In genomic region chr7:114171354-114172097, GRCm38 (mm10) we compare ENCODE assay signal across 10 mouse cellular contexts. TPM values are rescaled to one million over a fixed set of nuclear protein-coding genes. Genes with fewer than 3 reads are reported as not detected.
DNase-seq lines count a peak whose midpoint lies in the region; ATAC-seq and TF ChIP-seq lines count a peak whose summit lies in the region.
"Had no signal": no experiment of that assay in that cellular context is flagged by ENCODE, and none has a peak within 500 bp of the region (broad histone marks: within the 10 kb centered on the region; RNA-seq: fewer than 3 reads in every experiment).

No protein-coding gene starts in this region.

- no peaks in the 10 kb centered on the region for H3K27me3 ChIP-seq in lung, embryonic 16.5 days (ENCODE audit: control insufficient read depth, insufficient read depth, low read depth, low read length)
- no peaks in the 10 kb centered on the region for H3K27me3 ChIP-seq in embryonic facial prominence, embryonic 14.5 days (replicated peaks; ENCODE audit: control insufficient read depth, insufficient read depth, low read length)
- H3K27me3 ChIP-seq in kidney, postnatal 0 days (ENCODE audit: insufficient read depth, low read length): no peaks in the 10 kb centered on the region
- no peaks in the 10 kb centered on the region for H3K27me3 ChIP-seq in forebrain, embryonic 15.5 days
- no peaks in the 10 kb centered on the region for H3K27me3 ChIP-seq in midbrain, embryonic 11.5 days (ENCODE audit: control insufficient read depth, insufficient read depth, low read length)

- peak; percentile 77 for ATAC-seq in lung, embryonic 16.5 days (ENCODE audit: low read depth)
- peak; percentile 44; the same call in 1 of the 2 replicates for ATAC-seq in embryonic facial prominence, embryonic 14.5 days (ENCODE audit: low read depth)
- ATAC-seq in kidney, postnatal 0 days (replicated peaks; ENCODE audit: low FRiP score, low read depth): peak; percentile 43; the same call in 1 of the 2 replicates
- no peak for ATAC-seq in forebrain, embryonic 15.5 days (replicated peaks)
- ATAC-seq in midbrain, embryonic 11.5 days (ENCODE audit: low FRiP score): no peak
- no peak for ATAC-seq in megakaryocyte progenitor cell, adult 5-6 weeks (replicated peaks; ENCODE audit: poor library complexity)

- H3K9ac ChIP-seq in lung, embryonic 16.5 days (ENCODE audit: low read length): no peak overlapping the region
- H3K9ac ChIP-seq in embryonic facial prominence, embryonic 14.5 days (ENCODE audit: low read depth, low read length): no peak overlapping the region
- H3K9ac ChIP-seq in kidney, postnatal 0 days (ENCODE audit: low read depth, low read length): no peak overlapping the region
- no peak overlapping the region for H3K9ac ChIP-seq in forebrain, embryonic 15.5 days (replicated peaks)
- H3K9ac ChIP-seq in midbrain, embryonic 11.5 days (ENCODE audit: low read length): no peak overlapping the region
- H3K9ac ChIP-seq: liver, embryonic 14.5 days had no signal

- WGBS in lung, embryonic 16.5 days: 31% methylated on average over 8 of the region's 8 CpGs
- WGBS in embryonic facial prominence, embryonic 14.5 days: 35% methylated on average over 8 of the region's 8 CpGs
- 32% methylated on average over 8 of the region's 8 CpGs for WGBS in kidney, postnatal 0 days
- 70% methylated on average over 8 of the region's 8 CpGs for WGBS in forebrain, embryonic 15.5 days
- WGBS in midbrain, embryonic 11.5 days: 66% methylated on average over 8 of the region's 8 CpGs

- no peak overlapping the region for H3K4me3 ChIP-seq in lung, embryonic 16.5 days (ENCODE audit: low read length)
- H3K4me3 ChIP-seq in embryonic facial prominence, embryonic 14.5 days (ENCODE audit: low read depth, low read length): no peak overlapping the region
- H3K4me3 ChIP-seq in kidney, postnatal 0 days (replicated peaks; ENCODE audit: low read depth, low read length): no peak overlapping the region
- no peak overlapping the region for H3K4me3 ChIP-seq in forebrain, embryonic 15.5 days
- no peak overlapping the region for H3K4me3 ChIP-seq in midbrain, embryonic 11.5 days (ENCODE audit: low read depth, low read length)

- no peaks in the 10 kb centered on the region for H3K36me3 ChIP-seq in lung, embryonic 16.5 days (ENCODE audit: control insufficient read depth, insufficient read depth, low read length)
- H3K36me3 ChIP-seq in embryonic facial prominence, embryonic 14.5 days (ENCODE audit: control insufficient read depth, insufficient read depth, low read length): no peaks in the 10 kb centered on the region
- no peaks in the 10 kb centered on the region for H3K36me3 ChIP-seq in kidney, postnatal 0 days (ENCODE audit: insufficient read depth, low read length)
- no peaks in the 10 kb centered on the region for H3K36me3 ChIP-seq in forebrain, embryonic 15.5 days
- H3K36me3 ChIP-seq in midbrain, embryonic 11.5 days (ENCODE audit: control insufficient read depth, insufficient read depth, low read length): no peaks in the 10 kb centered on the region

- no peak overlapping the region for H3K4me2 ChIP-seq in lung, embryonic 16.5 days (ENCODE audit: low read depth, low read length)
- H3K4me2 ChIP-seq in embryonic facial prominence, embryonic 14.5 days (ENCODE audit: low read depth, low read length): no peak overlapping the region
- H3K4me2 ChIP-seq in kidney, postnatal 0 days (ENCODE audit: low read length): no peak overlapping the region
- no peak overlapping the region for H3K4me2 ChIP-seq in forebrain, embryonic 15.5 days (replicated peaks)
- no peak overlapping the region for H3K4me2 ChIP-seq in midbrain, embryonic 11.5 days

- H3K27ac ChIP-seq in lung, embryonic 16.5 days (ENCODE audit: low read length): peak overlapping the region; percentile 69
- no peak overlapping the region for H3K27ac ChIP-seq in embryonic facial prominence, embryonic 14.5 days (replicated peaks; ENCODE audit: low read depth, low read length)
- peak overlapping the region; percentile 67 for H3K27ac ChIP-seq in kidney, postnatal 0 days
- no peak overlapping the region for H3K27ac ChIP-seq in forebrain, embryonic 15.5 days (replicated peaks)
- no peak overlapping the region for H3K27ac ChIP-seq in midbrain, embryonic 11.5 days (ENCODE audit: low read depth, low read length)
- H3K27ac ChIP-seq: liver, embryonic 14.5 days had no signal

- TF ChIP-seq CTCF in kidney, postnatal 0 days (IDR thresholded peaks at IDR 0.05; ENCODE audit: low read depth): no peak

- H3K9me3 ChIP-seq in lung, embryonic 16.5 days (ENCODE audit: control insufficient read depth, low read length): no peaks in the 10 kb centered on the region
- H3K9me3 ChIP-seq in embryonic facial prominence, embryonic 14.5 days (ENCODE audit: control insufficient read depth, low read length): no peaks in the 10 kb centered on the region
- no peaks in the 10 kb centered on the region for H3K9me3 ChIP-seq in kidney, postnatal 0 days (replicated peaks; ENCODE audit: low read length)
- no peaks in the 10 kb centered on the region for H3K9me3 ChIP-seq in forebrain, embryonic 15.5 days
- no peaks in the 10 kb centered on the region for H3K9me3 ChIP-seq in midbrain, embryonic 11.5 days (ENCODE audit: control insufficient read depth, low read length)

- DNase-seq in lung, postnatal 25 days (ENCODE audit: low spot score): no peak
- peak; percentile 16 for DNase-seq in embryonic facial prominence, embryonic 14.5 days (ENCODE audit: low spot score)
- DNase-seq in kidney, postnatal 0 days (ENCODE audit: low spot score): peak; percentile 78
- peak; percentile 59 to 61 for DNase-seq in thymus, postnatal 10 days (ENCODE audit: low spot score in 2 of 2)
- DNase-seq in midbrain, embryonic 11.5 days (ENCODE audit: low spot score, missing footprints): no peak
- DNase-seq: cerebellum, adult 11 months had no signal

- peaks cover 16% of the 10 kb centered on the region for H3K4me1 ChIP-seq in lung, embryonic 16.5 days (replicated peaks; ENCODE audit: control insufficient read depth, insufficient read depth, low read length)
- H3K4me1 ChIP-seq in embryonic facial prominence, embryonic 14.5 days (ENCODE audit: control insufficient read depth, insufficient read depth, low read length): no peaks in the 10 kb centered on the region
- peaks cover 4% of the 10 kb centered on the region; the same call in 1 of the 2 replicates for H3K4me1 ChIP-seq in kidney, postnatal 0 days (replicated peaks; ENCODE audit: insufficient read depth, low read length)
- no peaks in the 10 kb centered on the region for H3K4me1 ChIP-seq in forebrain, embryonic 15.5 days
- H3K4me1 ChIP-seq in midbrain, embryonic 11.5 days (ENCODE audit: control insufficient read depth, insufficient read depth, low read length): no peaks in the 10 kb centered on the region

RNA-seq across cellular contexts. Expression of gene Rras2, which starts 53.9 kb away (rescaled TPM):
- 40.1 and 45.1 TPM in 2 replicates for polyA plus RNA-seq in lung, embryonic 16.5 days (2015; fragmentation: Nextera tagmentation; extraction: Ambion mirVana)
- 32.3 and 39.0 TPM in 2 replicates for polyA plus RNA-seq in embryonic facial prominence, embryonic 14.5 days (2014; fragmentation: Nextera tagmentation; extraction: Ambion mirVana)
- polyA plus RNA-seq in kidney, postnatal 0 days (2015; fragmentation: Nextera tagmentation; extraction: Ambion mirVana): 46.3 and 51.2 TPM in 2 replicates
- polyA plus RNA-seq in forebrain, embryonic 15.5 days (2015; fragmentation: Nextera tagmentation; extraction: Ambion mirVana): 23.1 and 23.7 TPM in 2 replicates
- polyA plus RNA-seq in midbrain, embryonic 11.5 days (2014; fragmentation: Nextera tagmentation; extraction: Ambion mirVana): 26.7 and 30.7 TPM in 2 replicates
- total RNA-seq in megakaryocyte progenitor cell, adult 5-6 weeks (2015): 1.7 and 3.7 TPM in 2 replicates
- total RNA-seq in megakaryocyte progenitor cell, adult 5-6 weeks (2017): 1.5 and 1.7 TPM in 2 replicates

Comparison
In these comparisons a context has a peak if more than half of its experiments do, and no peak if none do; other contexts are left out.
1. ATAC-seq: peak in lung, embryonic 16.5 days (single experiment), embryonic facial prominence, embryonic 14.5 days (single experiment) and kidney, postnatal 0 days (single experiment); none in forebrain, embryonic 15.5 days (single experiment), midbrain, embryonic 11.5 days (single experiment) and megakaryocyte progenitor cell, adult 5-6 weeks (single experiment).
2. H3K27ac ChIP-seq: peak in lung, embryonic 16.5 days (single experiment) and kidney, postnatal 0 days (single experiment); none in embryonic facial prominence, embryonic 14.5 days (single experiment), forebrain, embryonic 15.5 days (single experiment) and midbrain, embryonic 11.5 days (single experiment).
3. DNase-seq: peak in embryonic facial prominence, embryonic 14.5 days (single experiment), kidney, postnatal 0 days (single experiment) and thymus, postnatal 10 days (2 of 2); none in lung, postnatal 25 days (single experiment) and midbrain, embryonic 11.5 days (single experiment).